Mouse (Mus musculus) myocyte (in vitro differentiated cells): Measurements from ENCODE around the gene Ranbp9.
A peak's percentile ranks its signal among the peaks of the same experiment; 100 is the strongest.

Experiments
- CEBPB ChIP-seq: IDR thresholded peaks from 2 replicates; pipeline ENCODE4 v1.6.1; 2011; ENCODE audit warnings: mild to moderate bottlenecking, moderate library complexity; ENCODE audit not compliant: poor library complexity, insufficient read depth, severe bottlenecking
- E2F4 ChIP-seq: IDR thresholded peaks from one replicate; pipeline ENCODE4 v1.6.1; 2011; ENCODE audit warnings: mild to moderate bottlenecking, control low read depth, moderate library complexity; ENCODE audit not compliant: insufficient read depth
- MAX ChIP-seq: IDR thresholded peaks from one replicate; pipeline ENCODE4 v1.6.1; 2011; ENCODE audit warnings: low read depth, mild to moderate bottlenecking, control low read depth
- MYOD1 ChIP-seq, 3 experiments: IDR thresholded peaks; one replicate each; pipeline ENCODE4 v1.6.1; 2011; ENCODE audit warnings: control low read depth in 2 of 3, low read depth in 2 of 3, mild to moderate bottlenecking in 2 of 3, moderate library complexity in 1 of 3; ENCODE audit not compliant: insufficient read length in 2 of 3, control insufficient read depth in 1 of 3
- MYOG ChIP-seq, 3 experiments: IDR thresholded peaks; one replicate each; pipeline ENCODE4 v1.6.1; 2011; ENCODE audit warnings: control low read depth in 2 of 3, low read depth in 2 of 3, mild to moderate bottlenecking in 2 of 3; ENCODE audit not compliant: insufficient read length in 2 of 3, control insufficient read depth in 1 of 3, insufficient read depth in 1 of 3
- POLR2A ChIP-seq: IDR thresholded peaks from one replicate; pipeline ENCODE4 v1.6.1; 2011; ENCODE audit warnings: low read depth, mild to moderate bottlenecking, control low read depth, moderate library complexity; ENCODE audit not compliant: insufficient read length
- POLR2AphosphoS2 ChIP-seq: IDR thresholded peaks from one replicate; pipeline ENCODE4 v1.6.1; 2011; ENCODE audit warnings: low read depth, control low read depth; ENCODE audit not compliant: insufficient read length
- REST ChIP-seq: IDR thresholded peaks from one replicate; pipeline ENCODE4 v1.6.1; 2011; ENCODE audit warnings: mild to moderate bottlenecking, control low read depth, moderate library complexity; ENCODE audit not compliant: insufficient read depth, insufficient read length
- SRF ChIP-seq: IDR thresholded peaks from one replicate; pipeline ENCODE4 v1.6.1; 2011; ENCODE audit warnings: low read depth; ENCODE audit not compliant: control insufficient read depth, insufficient read length
- TCF12 ChIP-seq: IDR thresholded peaks from one replicate; pipeline ENCODE4 v1.6.1; 2011; ENCODE audit warnings: mild to moderate bottlenecking, control low read depth; ENCODE audit not compliant: poor library complexity, insufficient read depth, severe bottlenecking
- TCF3 ChIP-seq: IDR thresholded peaks from one replicate; pipeline ENCODE4 v1.6.1; 2011; ENCODE audit warnings: low read depth, control low read depth; ENCODE audit not compliant: insufficient read length
- USF1 ChIP-seq: IDR thresholded peaks from one replicate; pipeline ENCODE4 v1.6.1; 2011; ENCODE audit warnings: low read depth, mild to moderate bottlenecking, control low read depth, moderate library complexity

DNA sequence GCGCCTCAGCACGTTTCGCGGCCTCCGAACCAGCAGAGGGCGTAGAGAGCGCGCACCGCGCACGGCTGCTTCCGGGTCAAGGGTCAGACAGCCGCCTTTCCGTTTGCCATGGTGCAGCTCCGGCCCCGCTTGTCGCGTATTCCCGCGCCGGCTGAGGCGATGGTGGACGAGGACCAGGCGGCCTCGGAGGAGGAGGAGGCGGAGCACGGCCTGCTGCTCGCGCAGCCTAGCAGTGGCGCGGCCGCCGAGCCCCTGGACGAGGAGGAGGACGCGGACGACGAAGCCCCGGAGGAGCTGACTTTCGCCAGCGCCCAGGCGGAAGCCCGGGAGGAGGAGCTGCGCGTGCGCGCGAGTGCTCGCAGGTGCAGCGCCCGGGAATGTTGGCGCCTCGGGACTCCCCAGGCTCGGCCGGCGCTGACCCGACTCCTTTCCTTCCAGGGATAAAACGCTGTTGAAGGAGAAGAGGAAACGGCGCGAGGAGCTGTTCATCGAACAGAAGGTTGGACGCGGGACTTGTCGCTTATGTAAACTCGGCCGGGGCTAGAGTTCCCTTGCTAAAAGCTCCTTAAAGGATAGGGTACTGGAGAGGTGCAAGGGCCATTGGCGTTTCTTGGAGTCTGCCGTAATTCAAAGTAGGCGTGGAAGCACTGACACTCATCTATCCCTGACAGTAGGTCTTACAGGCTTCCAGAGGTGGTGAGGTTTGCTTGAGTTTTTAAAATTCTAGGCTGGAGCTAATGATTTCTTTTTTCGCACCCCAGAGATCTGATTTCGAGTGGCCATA is 82.6 kb downstream of the Ranbp9 start, which contains the start of gene Nol7:
- TF ChIP-seq REST = no peak
- TF ChIP-seq MYOD1 (IDR thresholded peaks at IDR 0.05; ENCODE audit: control insufficient read depth in 1 of 3, insufficient read length in 2 of 3, low read depth in 2 of 3) = peak in 2 of 3 experiments; percentile 21 to 25
- TF ChIP-seq POLR2A = peak; percentile 87
- no peak for TF ChIP-seq CEBPB
- no peak for TF ChIP-seq TCF12
- peak in 1 of 3 experiments; percentile 64 for TF ChIP-seq MYOG (IDR thresholded peaks at IDR 0.05; ENCODE audit: control insufficient read depth in 1 of 3, insufficient read depth in 1 of 3, insufficient read length in 2 of 3, low read depth in 2 of 3)
- TF ChIP-seq MAX = no peak
- TF ChIP-seq USF1 = no peak
- TF ChIP-seq TCF3 = no peak
- TF ChIP-seq SRF = peak; percentile 13
- peak; percentile 92 for TF ChIP-seq POLR2AphosphoS2
- TF ChIP-seq E2F4 = no peak
